Mouse (Mus musculus): Measurements from ENCODE around the gene Iqck.

The Iqck gene

GRCm38 (mm10) chr7:118911571-118911970 lies 56.0 kb downstream of the Iqck start:
- DNase-seq (ENCODE audit: low read depth, low spot score) = no peak

GRCm38 (mm10) chr7:118912049-118912490 lies 56.5 kb downstream of the Iqck start:
- DNase-seq (ENCODE audit: low read depth, low spot score) = no peak

GRCm38 (mm10) chr7:118914561-118915165 lies 59.1 kb downstream of the Iqck start:
- DNase-seq (ENCODE audit: low read depth, low spot score) = no peak

- no peak for DNase-seq (ENCODE audit: low read depth, low spot score)
Measured at GRCm38 (mm10) chr7:118919261-118920006, 63.9 kb downstream of the Iqck start.

GRCm38 (mm10) chr7:118922441-118923202 lies 67.1 kb downstream of the Iqck start:
- DNase-seq (ENCODE audit: low read depth, low spot score) = no peak

GRCm38 (mm10) chr7:118925547-118925946 lies 70.0 kb downstream of the Iqck start:
- DNase-seq (ENCODE audit: low read depth, low spot score) = no peak

GRCm38 (mm10) chr7:118926516-118927260 lies 71.1 kb downstream of the Iqck start:
- DNase-seq (ENCODE audit: low read depth, low spot score) = no peak

GRCm38 (mm10) chr7:118927279-118927678 lies 71.7 kb downstream of the Iqck start:
- no peak for DNase-seq (ENCODE audit: low read depth, low spot score)

- DNase-seq (ENCODE audit: low read depth, low spot score) = no peak
Measured at GRCm38 (mm10) chr7:118928316-118928715, 72.8 kb downstream of the Iqck start.

- DNase-seq (ENCODE audit: low read depth, low spot score) = no peak
Measured at GRCm38 (mm10) chr7:118928916-118929315, 73.4 kb downstream of the Iqck start.

- DNase-seq (ENCODE audit: low read depth, low spot score) = no peak
Measured at GRCm38 (mm10) chr7:118929601-118930311, 74.2 kb downstream of the Iqck start.

- no peak for DNase-seq (ENCODE audit: low read depth, low spot score)
Measured at GRCm38 (mm10) chr7:118931502-118932395, 76.2 kb downstream of the Iqck start.

GRCm38 (mm10) chr7:118935306-118935705 lies 79.8 kb downstream of the Iqck start:
- no peak for DNase-seq (ENCODE audit: low read depth, low spot score)

GRCm38 (mm10) chr7:118936844-118937243 lies 81.3 kb downstream of the Iqck start:
- no peak for DNase-seq (ENCODE audit: low read depth, low spot score)

- DNase-seq (ENCODE audit: low read depth, low spot score) = no peak
Measured at GRCm38 (mm10) chr7:118937469-118938387, 82.2 kb downstream of the Iqck start.

GRCm38 (mm10) chr7:118942297-118942696 lies 86.7 kb downstream of the Iqck start:
- no peak for DNase-seq (ENCODE audit: low read depth, low spot score)

GRCm38 (mm10) chr7:118943170-118943569 lies 87.6 kb downstream of the Iqck start:
- DNase-seq (ENCODE audit: low read depth, low spot score) = no peak

GRCm38 (mm10) chr7:118944884-118945283 lies 89.3 kb downstream of the Iqck start:
- DNase-seq (ENCODE audit: low read depth, low spot score) = no peak

GRCm38 (mm10) chr7:118947241-118947640 lies 91.7 kb downstream of the Iqck start:
- no peak for DNase-seq (ENCODE audit: low read depth, low spot score)
